Mouse (Mus musculus) ES-E14 (cell line): ENCODE data around the gene N4bp1.

Source experiments
- CHD2 ChIP-seq: IDR thresholded peaks from 2 replicates; pipeline ENCODE4 v1.6.1; 2014; ENCODE audit warnings: mild to moderate bottlenecking, low read depth, low read length, inconsistent platforms
- HCFC1 ChIP-seq: IDR thresholded peaks from 2 replicates; pipeline ENCODE4 v1.6.1; 2012; ENCODE audit warnings: low read length, inconsistent platforms, borderline replicate concordance; ENCODE audit not compliant: insufficient read depth

DNA sequence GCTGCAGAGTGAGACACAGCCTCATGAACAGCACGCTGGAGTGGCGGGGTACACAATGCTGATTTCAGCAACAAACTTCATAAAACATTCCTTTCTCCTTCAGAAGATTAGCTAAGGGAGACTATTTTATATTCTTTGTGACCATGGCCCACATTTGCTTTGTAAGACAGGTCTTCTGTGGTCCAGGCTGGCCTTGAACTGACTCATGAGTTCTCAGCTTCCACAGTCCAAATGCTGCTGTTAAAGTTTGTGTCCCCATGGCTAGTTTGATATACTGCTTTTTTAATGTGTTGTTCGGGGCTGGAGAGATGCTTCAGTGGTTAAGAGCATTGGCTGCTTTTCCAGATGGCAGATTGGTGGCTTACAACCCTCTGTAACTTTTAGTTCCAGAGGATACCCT, 17.0 kb downstream of the N4bp1 start:
- TF ChIP-seq HCFC1 (no peak), CHD2 (no peak)
